Mouse (Mus musculus) spleen, adult 2 months (tissue): Measurements from ENCODE around the gene 1700042G07Rik.

ENCODE experiments used
- CTCF ChIP-seq: fragments of 200-500 bp; IDR thresholded peaks from 2 replicates; pipeline ENCODE4 v1.5.1; 2011; ENCODE audit warnings: mild to moderate bottlenecking, inconsistent platforms; ENCODE audit not compliant: insufficient read depth, insufficient read length, insufficient replicate concordance; ENCODE audit errors: extremely low read depth
- POLR2A ChIP-seq: fragments of 200-500 bp; IDR thresholded peaks from 2 replicates; pipeline ENCODE4 v1.6.1; 2011; ENCODE audit warnings: low read depth, low read length, inconsistent platforms

DNA sequence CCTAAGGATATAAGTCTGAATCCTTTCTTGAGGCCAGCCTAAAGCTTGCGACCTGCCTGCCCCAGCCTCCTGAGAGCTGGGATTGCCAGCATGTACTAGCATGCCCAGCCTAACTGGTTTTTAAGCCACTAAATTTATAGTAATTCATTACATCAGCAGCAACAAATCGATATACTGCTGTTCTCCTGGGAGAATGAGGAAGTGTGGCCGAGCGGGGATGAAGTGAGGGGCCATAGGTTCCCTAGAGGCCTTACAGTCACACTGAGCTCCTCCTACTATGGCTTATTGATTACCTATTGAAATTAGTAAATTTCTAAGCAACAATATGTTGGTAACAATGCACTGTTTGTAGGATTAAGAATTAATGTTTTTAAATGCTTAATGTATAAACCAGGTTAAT lies 40.0 kb upstream of the 1700042G07Rik start:
- TF ChIP-seq CTCF (no peak), POLR2A (no peak)
